Mouse (Mus musculus) right cerebral cortex, adult 18-20 months (tissue): ENCODE results near the gene Phlpp1.

Experiments used
- DNase-seq: peaks from one replicate; pipeline ENCODE4 v3.0.0; 2022; ENCODE audit warnings: mixed read lengths

Phlpp1 gene

DNA sequence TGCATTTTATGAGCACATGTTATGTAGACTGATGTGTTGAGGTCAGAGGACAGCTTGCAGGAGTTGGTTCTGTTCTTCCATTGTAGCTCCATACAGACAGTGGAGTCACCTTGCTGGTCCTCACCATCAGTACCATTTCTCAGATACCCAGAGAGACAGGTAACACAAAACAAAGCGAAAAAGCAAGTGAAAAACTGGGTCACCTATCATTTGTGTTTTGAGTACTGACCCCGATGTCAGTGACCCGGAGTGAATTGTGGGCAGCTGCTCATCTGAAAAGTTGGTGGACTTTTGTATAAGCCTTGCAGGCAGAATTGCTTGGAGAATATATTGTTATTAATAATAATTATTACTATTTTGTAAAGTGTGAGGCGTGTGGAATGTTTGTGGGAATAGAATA is 27.6 kb downstream of the Phlpp1 start:
- no peak for DNase-seq

- peak; percentile 79 for DNase-seq
These were observed 28.1 kb downstream of the Phlpp1 start for GRCm38 (mm10) chr1:106199686-106200085.

DNA sequence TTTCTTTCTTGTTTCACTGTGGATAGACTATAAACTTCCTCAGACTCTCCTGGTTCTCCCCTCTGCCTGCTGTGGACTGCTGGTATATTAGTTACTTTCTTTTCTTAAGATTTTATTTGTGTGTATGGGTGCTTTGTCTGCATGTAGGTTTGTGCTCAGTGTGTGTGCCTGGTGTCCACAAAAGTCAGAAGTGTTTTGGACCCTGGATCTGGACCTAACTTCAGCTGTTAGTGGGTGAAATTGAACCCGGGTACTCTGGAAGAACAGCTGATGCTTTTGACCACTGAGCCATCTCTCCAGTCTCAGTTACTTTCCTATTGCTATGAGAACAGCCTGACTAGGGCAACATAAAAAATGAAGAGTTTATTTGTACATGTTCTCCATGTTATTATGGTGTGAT is 29.5 kb downstream of the Phlpp1 start:
- no peak for DNase-seq

- no peak for DNase-seq
These were observed 30.4 kb downstream of the Phlpp1 start for GRCm38 (mm10) chr1:106201929-106202328.

- DNase-seq = no peak
These were observed 32.4 kb downstream of the Phlpp1 start for GRCm38 (mm10) chr1:106203942-106204341.

DNA sequence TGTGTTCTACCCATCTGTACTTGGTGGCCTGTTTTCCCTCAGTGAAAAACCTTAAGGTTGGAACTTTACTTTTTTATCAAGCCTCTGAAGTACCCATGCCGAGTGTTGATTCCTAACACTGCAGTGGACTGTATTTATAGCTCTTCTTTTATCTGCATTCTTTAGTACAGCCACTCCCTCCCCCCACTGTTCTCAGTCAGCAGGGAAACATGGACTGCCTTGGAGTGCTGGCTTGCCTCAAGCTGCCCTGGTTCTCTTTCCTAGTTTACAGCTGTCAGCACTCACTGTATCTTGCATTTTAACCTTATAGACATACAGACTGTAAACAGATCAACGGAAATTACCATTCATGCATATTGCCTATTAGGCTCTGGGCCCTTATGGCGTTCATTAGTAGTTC is 32.8 kb downstream of the Phlpp1 start:
- DNase-seq = peak; percentile 21

- DNase-seq = no peak
These were observed 37.0 kb downstream of the Phlpp1 start for GRCm38 (mm10) chr1:106208581-106208980.

DNA sequence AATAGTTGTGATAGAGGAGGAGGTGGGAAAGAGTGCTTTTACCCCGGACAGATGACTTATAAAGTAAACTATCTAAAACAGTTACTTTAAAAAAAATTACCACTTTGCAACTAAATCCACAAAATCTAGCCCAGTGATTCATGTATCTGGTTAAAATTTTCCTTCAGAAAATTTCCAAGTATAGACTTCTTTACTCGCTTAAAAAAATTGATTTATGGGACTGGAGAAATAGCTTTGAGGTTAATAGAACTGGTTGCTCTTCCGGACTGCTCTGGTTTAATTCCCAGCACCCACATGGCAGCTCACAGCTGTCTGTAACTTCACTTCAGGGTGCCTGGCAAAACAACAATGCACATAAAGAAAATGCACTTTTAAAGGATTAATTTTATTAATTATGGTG is 38.9 kb downstream of the Phlpp1 start:
- no peak for DNase-seq

GRCm38 (mm10) chr1:106211146-106211545 is 39.6 kb downstream of the Phlpp1 start:
- DNase-seq = no peak

GRCm38 (mm10) chr1:106220431-106220830 is 48.9 kb downstream of the Phlpp1 start:
- DNase-seq = no peak

- DNase-seq = no peak
These were observed 49.8 kb downstream of the Phlpp1 start for GRCm38 (mm10) chr1:106221371-106221770.

GRCm38 (mm10) chr1:106221964-106222363 is 50.4 kb downstream of the Phlpp1 start:
- no peak for DNase-seq

DNA sequence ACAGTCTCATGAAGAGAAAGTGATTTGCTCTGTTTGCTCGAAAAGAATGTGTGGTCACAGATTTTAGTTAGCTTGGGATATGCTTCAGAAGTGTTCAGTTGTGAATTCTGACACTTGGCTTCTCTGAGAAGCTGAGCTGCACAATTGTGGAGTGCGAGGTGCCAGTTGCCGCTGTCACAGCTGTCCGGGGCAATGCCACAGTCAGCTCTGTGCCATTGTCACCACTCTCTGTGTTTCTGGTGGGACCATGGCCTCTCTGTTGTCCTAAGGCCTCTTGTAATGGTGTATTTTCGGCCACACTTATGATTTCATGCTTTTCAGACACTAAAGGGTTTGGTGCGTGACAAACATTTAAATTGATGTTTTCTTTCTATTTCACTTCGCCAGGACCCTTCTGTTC is 55.1 kb downstream of the Phlpp1 start:
- DNase-seq = no peak

DNA sequence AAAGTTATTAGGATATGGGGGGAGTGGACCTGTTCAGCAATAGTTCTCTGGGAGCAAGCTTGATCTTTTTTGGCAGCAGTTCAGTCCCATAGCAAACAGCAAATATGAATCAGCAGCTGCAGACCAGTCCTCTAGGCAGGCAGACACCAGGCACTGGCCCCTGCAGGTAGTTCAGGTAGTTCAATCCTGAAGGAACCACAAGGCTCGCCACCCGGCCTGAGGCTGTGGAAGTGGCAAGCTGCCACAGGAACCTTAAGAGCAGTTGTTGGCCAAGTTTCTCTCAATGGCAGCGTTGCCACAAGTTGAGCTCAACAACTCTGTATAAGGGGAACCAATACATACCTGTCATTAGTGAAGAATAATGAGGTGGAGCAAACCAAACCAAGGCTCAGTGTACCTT is 58.8 kb downstream of the Phlpp1 start:
- DNase-seq = no peak

DNA sequence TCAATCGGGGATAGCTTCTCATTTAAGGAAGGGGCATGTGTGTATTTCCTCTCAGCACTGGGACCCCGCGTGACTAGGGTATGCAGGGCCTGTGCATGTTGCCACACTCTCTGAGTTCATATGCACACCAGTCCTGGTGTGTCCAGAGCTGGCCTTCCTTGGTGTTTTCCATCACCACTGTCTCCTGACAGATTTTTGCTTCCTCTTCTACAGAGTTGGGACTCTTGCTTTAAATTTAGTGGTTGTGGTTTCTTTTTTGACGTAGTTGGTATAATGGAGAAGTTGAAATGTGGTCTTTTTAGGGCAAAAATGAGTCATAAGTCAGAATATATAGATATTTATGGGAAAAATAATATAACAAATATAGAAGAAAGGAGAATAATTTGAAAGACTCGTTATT is 59.8 kb downstream of the Phlpp1 start:
- DNase-seq = no peak

DNA sequence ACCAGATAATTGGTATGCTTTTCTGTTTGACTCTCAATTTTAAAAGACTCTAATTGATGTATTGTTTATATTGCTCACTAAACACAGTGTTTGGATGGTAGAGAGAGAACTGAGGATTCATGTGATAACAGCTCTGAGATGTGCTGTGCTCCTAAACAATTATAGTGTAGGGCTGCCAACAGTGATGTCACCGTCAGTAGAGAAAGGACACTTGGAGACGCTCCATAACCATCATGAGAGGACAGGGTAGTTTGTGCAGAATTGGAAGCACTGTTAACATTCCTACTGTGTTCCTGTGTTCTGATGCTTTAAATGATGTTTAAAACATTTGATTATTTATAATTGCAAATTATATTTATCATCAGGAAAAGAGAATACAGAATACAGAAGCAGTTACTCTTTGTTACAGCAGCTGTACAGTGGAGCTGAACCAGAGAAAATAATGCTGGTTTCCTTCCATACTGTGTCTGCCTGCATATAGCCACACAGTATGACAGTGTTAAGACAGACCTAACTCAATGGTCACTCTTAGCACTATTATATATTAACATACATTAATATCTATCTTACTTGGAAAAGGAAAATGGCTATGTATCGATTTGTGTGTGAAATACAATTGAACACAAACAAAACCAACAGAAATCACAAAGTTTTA is 60.4 kb downstream of the Phlpp1 start:
- DNase-seq = peak; percentile 31

DNA sequence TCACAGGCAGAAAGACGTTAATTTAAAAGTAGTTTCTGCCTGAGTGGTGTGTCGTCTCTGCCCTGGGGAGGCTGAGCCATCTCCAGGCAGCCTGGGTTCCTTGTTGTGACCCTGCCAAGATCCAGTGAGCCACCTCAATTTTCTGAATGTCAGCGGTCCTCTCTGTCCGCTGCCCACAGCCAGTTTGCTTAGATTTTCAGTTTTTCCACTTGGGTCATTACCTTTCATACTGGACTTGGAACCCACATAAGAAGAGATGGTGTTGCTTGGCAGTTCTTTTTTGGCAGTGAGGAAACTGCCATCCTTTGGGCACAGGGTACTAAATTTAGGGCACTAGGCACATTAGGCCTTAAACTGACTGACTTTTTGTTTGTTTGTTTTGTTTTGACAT is 60.9 kb downstream of the Phlpp1 start:
- no peak for DNase-seq

DNA sequence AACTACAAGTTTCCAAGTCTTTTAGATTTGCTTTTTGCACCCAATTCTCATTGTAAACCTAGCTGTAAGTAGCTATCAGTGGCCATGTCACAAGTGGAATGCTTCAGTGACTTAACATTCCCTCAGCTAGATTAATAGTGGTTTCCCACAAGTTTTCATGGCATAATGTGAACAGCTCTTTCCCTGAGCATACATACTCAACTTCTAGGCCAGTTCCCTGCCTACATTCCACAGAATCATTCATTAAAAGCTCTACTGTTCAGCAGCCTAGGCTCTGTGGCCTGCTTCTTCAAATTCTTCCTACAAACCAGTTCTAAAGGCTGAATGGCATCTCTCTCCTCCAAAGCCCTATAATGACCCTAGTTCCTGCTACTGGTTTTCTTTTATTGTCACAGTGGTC is 65.4 kb downstream of the Phlpp1 start:
- DNase-seq = no peak

DNA sequence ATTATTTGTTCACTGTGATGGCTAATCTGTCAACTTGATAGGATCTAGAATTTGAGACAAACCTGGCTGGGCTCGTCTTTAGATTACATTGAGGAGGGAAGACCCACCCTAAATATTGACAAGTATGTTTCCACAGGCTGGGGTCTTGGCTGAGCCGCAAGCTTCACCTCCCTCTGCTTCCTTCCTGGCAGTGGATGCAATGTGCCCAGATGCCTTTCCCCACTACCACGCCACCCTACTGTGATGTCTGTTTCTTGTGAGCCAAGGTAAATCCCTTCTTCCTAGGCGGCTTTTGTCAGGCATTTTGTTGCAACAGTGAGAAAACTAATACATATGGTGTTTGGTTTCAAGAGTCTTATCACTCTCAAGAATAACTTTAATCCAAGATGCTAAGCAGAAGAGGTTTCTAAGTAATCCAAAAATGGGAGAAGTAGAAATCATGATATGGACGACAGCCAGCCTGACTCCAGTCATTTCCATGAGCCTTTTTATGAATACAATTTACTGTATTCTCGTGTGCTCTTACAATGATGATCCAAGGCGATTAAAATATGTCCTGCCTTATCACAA is 68.6 kb downstream of the Phlpp1 start:
- no peak for DNase-seq

DNA sequence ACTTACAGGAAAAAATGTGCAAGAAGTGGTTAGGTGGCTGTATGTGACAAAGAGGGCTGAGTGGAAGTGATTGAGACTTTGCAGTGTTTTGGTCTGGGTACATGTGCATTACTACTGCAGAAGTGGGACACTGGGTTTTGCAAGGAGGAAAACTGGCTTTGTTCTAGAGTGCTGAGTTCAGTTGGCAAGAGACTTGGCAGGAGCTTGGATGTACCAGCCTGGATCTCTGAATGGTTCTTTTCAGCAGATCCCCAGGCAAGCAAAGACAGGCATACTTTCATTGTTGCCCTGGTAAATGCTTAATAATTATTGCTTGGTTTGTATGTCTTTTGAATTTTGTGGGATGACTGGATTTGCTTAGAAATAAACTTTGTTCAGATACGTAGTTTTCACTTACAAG is 69.5 kb downstream of the Phlpp1 start:
- DNase-seq = peak; percentile 59

DNA sequence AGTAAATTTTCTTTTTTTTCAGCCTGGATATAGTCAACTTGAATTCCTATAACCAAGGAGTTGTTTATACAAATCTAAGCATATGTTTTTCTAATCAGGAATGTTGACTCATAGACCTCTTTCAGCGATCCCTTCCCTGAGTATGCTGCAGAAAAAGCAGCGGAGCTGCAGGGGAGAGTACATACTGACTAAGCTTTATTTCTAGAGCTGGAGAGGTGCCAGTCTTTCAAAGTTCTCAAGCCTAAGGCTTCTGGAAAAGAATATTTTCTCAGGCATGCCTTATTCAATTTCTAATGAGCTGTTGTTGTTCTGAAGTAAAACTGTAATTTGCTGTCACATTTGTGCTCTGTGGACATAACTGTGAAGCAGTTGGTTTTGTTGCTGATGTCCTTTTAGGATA is 70.6 kb downstream of the Phlpp1 start:
- peak; percentile 55 for DNase-seq

GRCm38 (mm10) chr1:106243371-106243770 is 71.8 kb downstream of the Phlpp1 start:
- DNase-seq = no peak

GRCm38 (mm10) chr1:106244245-106244644 is 72.7 kb downstream of the Phlpp1 start:
- no peak for DNase-seq

DNA sequence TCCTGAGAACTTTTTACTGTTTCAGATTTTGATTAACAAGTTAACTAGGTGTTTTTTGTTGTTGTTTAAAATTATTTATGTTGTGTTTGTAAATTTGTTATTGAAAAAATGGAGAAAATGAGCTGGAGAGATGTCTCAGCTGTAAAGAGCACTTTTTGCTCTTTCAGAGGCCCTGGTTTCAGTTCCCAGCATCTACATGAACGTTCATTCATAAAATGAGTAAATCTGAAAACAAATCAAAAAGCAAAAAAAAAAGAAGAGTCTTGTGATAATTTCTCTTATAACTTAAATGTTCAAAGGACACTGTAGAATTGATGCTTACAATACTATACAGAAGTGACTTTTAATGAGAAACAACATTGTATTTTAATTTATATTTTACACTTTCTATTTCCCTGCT is 82.5 kb downstream of the Phlpp1 start:
- no peak for DNase-seq

DNA sequence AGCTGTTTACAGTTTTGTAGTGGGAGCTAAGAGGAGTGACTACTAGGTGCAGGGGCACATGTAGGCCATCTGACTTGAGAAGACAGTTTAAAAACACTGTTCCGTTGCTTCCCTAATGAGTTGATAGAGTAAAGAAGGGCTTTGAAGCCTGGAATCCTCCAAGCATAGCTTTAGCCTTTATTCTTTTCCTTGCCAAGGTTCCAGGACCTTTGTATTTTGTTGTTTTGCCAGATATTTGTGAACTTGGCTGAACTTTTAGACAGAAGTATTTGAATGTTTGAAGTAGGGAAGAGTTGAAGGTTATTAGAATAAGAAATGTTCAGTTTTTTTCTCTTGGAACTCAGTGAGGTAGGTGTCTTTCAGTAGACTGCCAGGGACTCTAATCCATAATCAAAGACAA is 85.6 kb downstream of the Phlpp1 start:
- DNase-seq = no peak
